Mouse (Mus musculus) thymus, postnatal 10 days (tissue): ENCODE data around the gene Casc3.

Source experiments
- DNase-seq, 2 experiments: peaks; one replicate each; pipeline ENCODE4 v3.0.0; 2021; ENCODE audit warnings: low spot score in 2 of 2

Casc3 gene

GRCm38 (mm10) chr11:98804605-98805004 is at the start of gene Casc3:
Casc3 (plus strand) TSS chr11:98804905.
- DNase-seq = no peak

GRCm38 (mm10) chr11:98755726-98756380 is 48.9 kb upstream of the Casc3 start:
- DNase-seq = no peak

GRCm38 (mm10) chr11:98756711-98757110 is 48.0 kb upstream of the Casc3 start:
- DNase-seq = no peak

GRCm38 (mm10) chr11:98761939-98762338 is 42.8 kb upstream of the Casc3 start:
- DNase-seq = no peak

GRCm38 (mm10) chr11:98762756-98763501 is 41.8 kb upstream of the Casc3 start:
- DNase-seq = no peak

GRCm38 (mm10) chr11:98763502-98763861 is 41.2 kb upstream of the Casc3 start:
- DNase-seq = no peak

- no peak for DNase-seq
Measured at GRCm38 (mm10) chr11:98764091-98764490, 40.6 kb upstream of the Casc3 start.

- DNase-seq = no peak
Measured at GRCm38 (mm10) chr11:98764746-98765145, 40.0 kb upstream of the Casc3 start.

- no peak for DNase-seq
Measured at GRCm38 (mm10) chr11:98765421-98766309, 39.0 kb upstream of the Casc3 start.

GRCm38 (mm10) chr11:98766346-98766745 is 38.4 kb upstream of the Casc3 start:
- DNase-seq = no peak

- no peak for DNase-seq
Measured at GRCm38 (mm10) chr11:98766816-98767215, 37.9 kb upstream of the Casc3 start.

- DNase-seq = peak in 1 of 2 experiments; percentile 42
Measured at GRCm38 (mm10) chr11:98767276-98767675, 37.4 kb upstream of the Casc3 start.

- no peak for DNase-seq
Measured at GRCm38 (mm10) chr11:98767713-98768112, 37.0 kb upstream of the Casc3 start.

GRCm38 (mm10) chr11:98768127-98769006 is 36.3 kb upstream of the Casc3 start:
- no peak for DNase-seq

GRCm38 (mm10) chr11:98769007-98769954 is 35.4 kb upstream of the Casc3 start:
- DNase-seq = no peak

- DNase-seq = no peak
Measured at GRCm38 (mm10) chr11:98770096-98770975, 34.4 kb upstream of the Casc3 start.

GRCm38 (mm10) chr11:98771131-98771530 is 33.6 kb upstream of the Casc3 start:
- DNase-seq = no peak

- DNase-seq = no peak
Measured at GRCm38 (mm10) chr11:98771844-98772525, 32.7 kb upstream of the Casc3 start.
